Mouse (Mus musculus) intestine, embryonic 14.5 days (tissue): Measurements from ENCODE around the gene Sept6. TPM values are rescaled to one million over a fixed set of nuclear protein-coding genes. Genes with fewer than 3 reads are reported as not detected.

Experiments
- ATAC-seq: fragments of 200-750 bp; cut with Nextera tagmentation; replicated peaks from 2 replicates; pipeline ENCODE4 v1.8.0; 2017; ENCODE audit warnings: low read depth, moderate number of reproducible peaks, moderate TSS enrichment, moderate library complexity; ENCODE audit not compliant: low FRiP score, low TSS enrichment
- DNase-seq: peaks from one replicate; pipeline ENCODE4 v3.0.0-alpha.2; 2018; ENCODE audit warnings: low spot score
- H3K27ac ChIP-seq: fragments of 300-500 bp; sonication (generic); 2 replicates; pipeline ENCODE4 v1.5.1; 2014; ENCODE audit warnings: low read depth, mild to moderate bottlenecking, control low read depth
- H3K27me3 ChIP-seq: fragments of 300-500 bp; sonication (generic); replicated peaks from 2 replicates; pipeline ENCODE4 v1.6.1; 2014; ENCODE audit warnings: low read length, control low read depth; ENCODE audit not compliant: control insufficient read depth, insufficient read depth
- H3K36me3 ChIP-seq: fragments of 300-500 bp; sonication (generic); 2 replicates; pipeline ENCODE4 v1.6.1; 2014; ENCODE audit warnings: low read length, control low read depth; ENCODE audit not compliant: control insufficient read depth, insufficient read depth
- H3K4me1 ChIP-seq: fragments of 300-500 bp; sonication (generic); replicated peaks from 2 replicates; pipeline ENCODE4 v1.6.1; 2014; ENCODE audit warnings: low read length, control low read depth, mixed read lengths; ENCODE audit not compliant: control insufficient read depth, insufficient read depth
- H3K4me2 ChIP-seq: fragments of 300-500 bp; sonication (generic); 2 replicates; pipeline ENCODE4 v1.6.1; 2014; ENCODE audit warnings: low read length
- H3K4me3 ChIP-seq: fragments of 300-500 bp; sonication (generic); 2 replicates; pipeline ENCODE4 v1.5.1; 2014; ENCODE audit warnings: low read depth, low read length, control low read depth, mixed read lengths
- H3K9ac ChIP-seq: fragments of 300-500 bp; sonication (generic); 2 replicates; pipeline ENCODE4 v1.6.1; 2014; ENCODE audit warnings: mild to moderate bottlenecking, low read length
- H3K9me3 ChIP-seq: fragments of 300-500 bp; sonication (generic); 2 replicates; pipeline ENCODE4 v1.6.1; 2016; ENCODE audit warnings: low read length, control low read depth; ENCODE audit not compliant: control insufficient read depth
- WGBS: fragments of 180-500 bp; shearing (Covaris S2); extraction: QIAGEN DNeasy Blood & Tissue Kit; methylation state at CpG from one replicate; pipeline ENCODE4 v1.1.7; 2014; 5-methylcytosine and 5-hydroxymethylcytosine counted together
- polyA plus RNA-seq: library from polyadenylated mRNA; unstranded; fragments of >200 nt; fragmentation: Nextera tagmentation; extraction: Ambion mirVana; gene quantifications from 2 replicates; pipeline ENCODE4 v1.2.1, GENCODE M21; 2014

Gene Sept6
- polyA plus RNA-seq, 1 experiment from 2014 or later = 19.9 TPM

- H3K27ac ChIP-seq = no peak overlapping the region
- no peak for DNase-seq
- H3K27me3 ChIP-seq = no peaks in the 10 kb centered on the region
- H3K4me1 ChIP-seq = no peaks in the 10 kb centered on the region
- H3K4me3 ChIP-seq = no peak overlapping the region
- no peaks in the 10 kb centered on the region for H3K9me3 ChIP-seq
- 72% methylated on average over 4 of the region's 4 CpGs for WGBS
- ATAC-seq = no peak
- H3K36me3 ChIP-seq = 0 out of 2 replicates have a peak, but pooled peaks cover 3% of the 10 kb centered on the region
- H3K9ac ChIP-seq = no peak overlapping the region
- H3K4me2 ChIP-seq = no peak overlapping the region
These were observed 51.7 kb downstream of the Sept6 start for GRCm38 (mm10) chrX:36939806-36940413.

- no peaks in the 10 kb centered on the region for H3K9me3 ChIP-seq
- no peaks in the 10 kb centered on the region for H3K27me3 ChIP-seq
- no peak overlapping the region for H3K9ac ChIP-seq
- H3K4me1 ChIP-seq = no peaks in the 10 kb centered on the region
- H3K4me2 ChIP-seq = no peak overlapping the region
- no peaks in the 10 kb centered on the region for H3K36me3 ChIP-seq
- H3K4me3 ChIP-seq = no peak overlapping the region
- H3K27ac ChIP-seq = no peak overlapping the region
- 71% methylated on average over 7 of the region's 7 CpGs for WGBS
- ATAC-seq (no peak), DNase-seq (no peak)
These were observed 56.1 kb downstream of the Sept6 start for GRCm38 (mm10) chrX:36935326-36935966.

- H3K36me3 ChIP-seq = no peaks in the 10 kb centered on the region
- 39% methylated on average over 1 of the region's 1 CpGs for WGBS
- H3K4me2 ChIP-seq = no peak overlapping the region
- H3K9ac ChIP-seq = no peak overlapping the region
- H3K27ac ChIP-seq = no peak overlapping the region
- H3K4me3 ChIP-seq = no peak overlapping the region
- H3K9me3 ChIP-seq = no peaks in the 10 kb centered on the region
- H3K27me3 ChIP-seq = no peaks in the 10 kb centered on the region
- ATAC-seq (no peak), DNase-seq (no peak)
- H3K4me1 ChIP-seq = no peaks in the 10 kb centered on the region
These were observed 61.0 kb downstream of the Sept6 start for GRCm38 (mm10) chrX:36930574-36930973.

- H3K27me3 ChIP-seq = no peaks in the 10 kb centered on the region
- H3K27ac ChIP-seq = no peak overlapping the region
- no peak overlapping the region for H3K9ac ChIP-seq
- WGBS = 65% methylated on average over 4 of the region's 4 CpGs
- H3K4me1 ChIP-seq = no peaks in the 10 kb centered on the region
- no peak for ATAC-seq
- H3K4me2 ChIP-seq = no peak overlapping the region
- H3K4me3 ChIP-seq = no peak overlapping the region
- H3K36me3 ChIP-seq = no peaks in the 10 kb centered on the region
- DNase-seq = no peak
- H3K9me3 ChIP-seq = no peaks in the 10 kb centered on the region
These were observed 61.9 kb downstream of the Sept6 start for GRCm38 (mm10) chrX:36929694-36930093.

GRCm38 (mm10) chrX:36928791-36929190, 62.8 kb downstream of the Sept6 start:
- Histone ChIP-seq H3K36me3 (no peaks in the 10 kb centered on the region), H3K9me3 (no peaks in the 10 kb centered on the region), H3K27ac (no peak overlapping the region), H3K4me2 (no peak overlapping the region), H3K9ac (no peak overlapping the region), H3K27me3 (no peaks in the 10 kb centered on the region), H3K4me3 (no peak overlapping the region), H3K4me1 (no peaks in the 10 kb centered on the region)
- no peak for ATAC-seq
- no peak for DNase-seq
- WGBS = 86% methylated on average over 4 of the region's 4 CpGs

- WGBS = 87% methylated on average over 4 of the region's 4 CpGs
- ATAC-seq = no peak
These were observed 70.2 kb downstream of the Sept6 start for GRCm38 (mm10) chrX:36921346-36921745.

GRCm38 (mm10) chrX:36917749-36918148, 73.8 kb downstream of the Sept6 start:
- 67% methylated on average over 1 of the region's 1 CpGs for WGBS
- DNase-seq (no peak), ATAC-seq (no peak)
- H3K9ac ChIP-seq = no peak overlapping the region
- no peaks in the 10 kb centered on the region for H3K36me3 ChIP-seq
- H3K27ac ChIP-seq = no peak overlapping the region
- H3K27me3 ChIP-seq = no peaks in the 10 kb centered on the region
- no peaks in the 10 kb centered on the region for H3K9me3 ChIP-seq
- no peak overlapping the region for H3K4me3 ChIP-seq
- no peaks in the 10 kb centered on the region for H3K4me1 ChIP-seq
- H3K4me2 ChIP-seq = no peak overlapping the region

More at GRCm38 (mm10) chrX:36921346-36921745, 70.2 kb downstream of the Sept6 start:
- Histone ChIP-seq H3K4me1 (no peaks in the 10 kb centered on the region), H3K4me3 (no peak overlapping the region), H3K27ac (no peak overlapping the region), H3K36me3 (no peaks in the 10 kb centered on the region), H3K9ac (no peak overlapping the region), H3K4me2 (no peak overlapping the region), H3K9me3 (no peaks in the 10 kb centered on the region), H3K27me3 (no peaks in the 10 kb centered on the region)
- DNase-seq = no peak

- Histone ChIP-seq H3K4me1 (no peaks in the 10 kb centered on the region), H3K27me3 (no peaks in the 10 kb centered on the region), H3K4me2 (no peak overlapping the region), H3K27ac (no peak overlapping the region), H3K4me3 (no peak overlapping the region), H3K9ac (no peak overlapping the region), H3K9me3 (no peaks in the 10 kb centered on the region), H3K36me3 (no peaks in the 10 kb centered on the region)
- ATAC-seq (no peak), DNase-seq (peak; percentile 69)
- 49% methylated on average over 12 of the region's 12 CpGs for WGBS
These were observed 80.3 kb downstream of the Sept6 start for GRCm38 (mm10) chrX:36911343-36911742.

- H3K4me3 ChIP-seq = no peak overlapping the region
- no peaks in the 10 kb centered on the region; the same call in 1 of the 2 replicates for H3K4me1 ChIP-seq
- H3K27me3 ChIP-seq = no peaks in the 10 kb centered on the region
- WGBS = 31% methylated on average over 5 of the region's 5 CpGs
- H3K36me3 ChIP-seq = no peaks in the 10 kb centered on the region
- H3K4me2 ChIP-seq = no peak overlapping the region
- H3K9ac ChIP-seq = no peak overlapping the region
- H3K27ac ChIP-seq = no peak overlapping the region
- no peaks in the 10 kb centered on the region for H3K9me3 ChIP-seq
- ATAC-seq (no peak), DNase-seq (no peak)
These were observed 85.1 kb downstream of the Sept6 start for GRCm38 (mm10) chrX:36906539-36906938.
